Mouse (Mus musculus): ENCODE measurements around the gene Ttc23. TPM values are rescaled to one million over a fixed set of nuclear protein-coding genes. Genes with fewer than 3 reads are reported as not detected.

The Ttc23 gene
- polyA plus RNA-seq, 1 experiment from 2014 or later: 18.6 TPM

DNA sequence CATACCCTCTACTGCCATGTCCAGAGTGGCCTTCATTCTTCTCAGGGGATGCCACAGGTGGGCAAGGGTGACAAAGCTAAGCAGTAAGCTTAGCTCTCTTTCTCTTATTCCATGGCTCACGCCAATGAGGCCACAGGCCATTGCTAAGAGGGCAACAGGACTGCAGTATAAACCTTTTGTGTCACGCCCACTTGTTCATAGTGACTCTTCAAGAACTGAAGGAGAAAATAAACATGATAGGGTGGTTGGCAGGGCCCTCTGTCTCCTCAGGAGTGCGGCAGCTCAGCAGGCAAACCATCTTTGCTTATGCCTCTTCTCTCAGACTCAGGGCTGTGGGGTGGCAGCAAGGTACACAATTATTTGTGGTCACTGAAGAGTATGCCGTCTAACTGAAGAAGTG is 81.6 kb downstream of the Ttc23 start:
- ATAC-seq: no peak

DNA sequence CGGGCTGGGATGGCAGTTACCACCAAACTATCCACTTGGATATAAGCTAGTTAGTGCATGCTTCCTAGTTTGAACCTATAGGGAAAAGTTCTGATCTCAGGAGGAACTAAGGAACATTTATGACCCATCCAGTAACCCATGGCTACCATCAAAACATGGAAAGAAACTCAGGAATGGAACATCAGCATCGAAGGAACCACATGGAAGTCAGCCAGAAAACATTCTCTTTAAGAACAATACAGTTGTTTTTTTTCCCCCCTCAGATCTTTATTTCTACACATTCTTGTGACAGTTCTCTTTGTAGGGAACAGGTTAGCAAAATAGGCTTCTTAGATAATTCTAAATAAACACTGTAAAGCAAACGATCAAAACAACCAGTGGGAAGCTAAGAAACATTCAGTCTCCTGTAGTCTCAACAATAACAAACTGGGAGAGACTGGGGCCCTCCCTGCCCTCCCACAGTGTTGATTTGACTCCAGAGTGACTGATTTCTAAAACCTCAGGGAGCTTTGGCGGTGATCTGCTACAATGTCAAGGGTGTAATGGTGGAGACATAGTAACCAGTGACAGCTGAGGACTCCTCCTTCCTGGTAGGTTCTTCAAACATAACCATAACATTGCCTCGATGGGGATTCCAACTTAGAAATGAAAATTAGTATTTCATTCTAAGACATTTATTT is 83.4 kb downstream of the Ttc23 start:
- ChIA-PET POLR2A (interaction anchor here (0.6 to 0.9 kb wide), 2 partner anchors 39 to 158 kb away, joined by 3 to 4 read pairs; no protein-coding TSS in a partner anchor), CTCF (no interaction called here)
- no peaks in the 10 kb centered on the region for H3K27me3 ChIP-seq
- TF ChIP-seq CTCF (IDR thresholded peaks at IDR 0.05): no peak
- DNase-seq (ENCODE audit: low read depth, low spot score) (no peak), ATAC-seq (no peak)
- in situ Hi-C loops (cut with MboI; ENCODE audit: low pct_unique_long_range_greater_than_20kb): no loop called here

More for the DNA sequence above, 81.6 kb downstream of the Ttc23 start:
- CTCF ChIA-PET: interaction anchor here (2.2 kb wide), 1 partner anchor 11 kb away, joined by 5 read pairs; no protein-coding TSS in a partner anchor
- H3K27me3 ChIP-seq: no peaks in the 10 kb centered on the region
- POLR2A ChIA-PET: interaction anchor here (0.9 kb wide), 1 partner anchor 18 kb away, joined by 3 read pairs; no protein-coding TSS in a partner anchor
- no peak for DNase-seq (ENCODE audit: low read depth, low spot score)
- in situ Hi-C loops (cut with MboI; ENCODE audit: low pct_unique_long_range_greater_than_20kb): no loop called here
- TF ChIP-seq CTCF (IDR thresholded peaks at IDR 0.05): no peak

DNA sequence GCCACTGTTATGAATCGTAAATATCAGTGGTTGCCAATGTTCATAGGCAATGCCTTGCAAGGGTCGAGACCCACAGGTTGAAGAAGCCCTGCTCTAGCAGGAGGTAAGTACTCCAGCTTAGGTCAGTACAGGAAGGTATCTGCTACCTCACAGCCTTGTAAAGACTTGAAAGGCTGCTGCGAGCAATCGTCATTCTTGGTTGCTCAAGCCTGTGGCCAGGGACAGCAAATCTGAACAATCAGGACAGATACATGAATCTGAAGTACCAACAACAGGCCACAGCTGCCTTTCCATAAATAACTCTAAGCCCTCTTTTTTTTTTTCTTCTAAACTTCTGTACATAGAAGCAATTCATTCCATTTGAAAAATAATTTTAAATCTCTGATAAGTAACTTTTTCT is 85.1 kb downstream of the Ttc23 start:
- ChIA-PET POLR2A (interaction anchor here (1.1 kb wide), 1 partner anchor 12 kb away, joined by 3 read pairs; no protein-coding TSS in a partner anchor), CTCF (interaction anchor here (0.7 kb wide), 1 partner anchor 27 kb away, joined by 3 read pairs; the partner anchor contains the start of gene Synm)
- ATAC-seq: no peak
- DNase-seq (ENCODE audit: low read depth, low spot score): no peak
- H3K27me3 ChIP-seq: no peaks in the 10 kb centered on the region
- in situ Hi-C loops (cut with MboI; ENCODE audit: low pct_unique_long_range_greater_than_20kb): no loop called here
- no peak for TF ChIP-seq CTCF (IDR thresholded peaks at IDR 0.05)

DNA sequence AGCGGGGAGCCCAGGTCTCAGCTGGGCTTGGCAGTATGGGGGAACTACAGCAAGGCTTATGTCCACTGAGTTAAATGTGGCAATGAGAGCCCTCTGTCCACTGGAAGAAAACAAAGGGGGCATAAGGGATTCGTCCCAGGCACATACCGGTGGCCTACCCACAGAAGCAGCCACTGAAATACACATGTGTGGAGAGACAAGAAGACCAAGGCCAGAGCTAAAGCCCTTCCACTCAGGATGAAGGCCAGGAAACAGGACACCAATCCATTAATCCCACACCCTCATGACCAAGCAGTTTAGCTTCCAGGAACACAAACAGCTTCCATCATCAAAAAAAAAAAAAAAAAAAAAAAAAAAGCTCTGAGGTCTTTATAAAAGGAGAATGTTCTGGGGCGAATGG is 93.2 kb downstream of the Ttc23 start:
- H3K27me3 ChIP-seq: no peaks in the 10 kb centered on the region
- no peak for TF ChIP-seq CTCF (IDR thresholded peaks at IDR 0.05)
- in situ Hi-C loops (cut with MboI; ENCODE audit: low pct_unique_long_range_greater_than_20kb): no loop called here
- ATAC-seq: no peak
- ChIA-PET POLR2A (no interaction called here), CTCF (interaction anchor here (1.0 to 2.4 kb wide), 3 partner anchors 12 to 67 kb away, joined by 4 to 12 read pairs (median 5); no protein-coding TSS in a partner anchor)
- no peak for DNase-seq (ENCODE audit: low read depth, low spot score)

DNA sequence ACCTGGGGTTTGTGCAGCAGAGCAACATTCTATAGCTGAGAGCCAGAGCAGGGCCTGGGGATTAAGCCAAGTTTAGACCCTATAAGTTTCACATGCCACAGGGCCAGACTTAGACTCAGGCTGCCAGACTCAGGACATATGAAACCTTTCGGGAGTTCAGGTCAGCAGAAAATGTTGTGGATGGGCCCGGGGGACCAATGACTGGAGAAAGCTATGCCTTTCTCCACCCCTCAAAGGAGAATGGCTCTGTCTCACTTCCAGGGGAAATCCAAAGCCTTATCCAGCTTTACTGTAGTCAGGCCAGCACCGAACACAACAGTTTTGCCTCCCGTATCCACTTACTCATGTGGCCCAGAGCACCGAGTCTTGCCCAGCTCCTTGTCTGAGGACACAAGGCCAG is 93.6 kb downstream of the Ttc23 start:
- POLR2A ChIA-PET: no interaction called here
- DNase-seq (ENCODE audit: low read depth, low spot score): no peak
- no peaks in the 10 kb centered on the region for H3K27me3 ChIP-seq
- CTCF ChIA-PET: interaction anchor here (1.0 to 2.4 kb wide), 3 partner anchors 12 to 68 kb away, joined by 4 to 12 read pairs (median 5); no protein-coding TSS in a partner anchor
- no peak for ATAC-seq
- no peak for TF ChIP-seq CTCF (IDR thresholded peaks at IDR 0.05)
- in situ Hi-C loops (cut with MboI; ENCODE audit: low pct_unique_long_range_greater_than_20kb): no loop called here

DNA sequence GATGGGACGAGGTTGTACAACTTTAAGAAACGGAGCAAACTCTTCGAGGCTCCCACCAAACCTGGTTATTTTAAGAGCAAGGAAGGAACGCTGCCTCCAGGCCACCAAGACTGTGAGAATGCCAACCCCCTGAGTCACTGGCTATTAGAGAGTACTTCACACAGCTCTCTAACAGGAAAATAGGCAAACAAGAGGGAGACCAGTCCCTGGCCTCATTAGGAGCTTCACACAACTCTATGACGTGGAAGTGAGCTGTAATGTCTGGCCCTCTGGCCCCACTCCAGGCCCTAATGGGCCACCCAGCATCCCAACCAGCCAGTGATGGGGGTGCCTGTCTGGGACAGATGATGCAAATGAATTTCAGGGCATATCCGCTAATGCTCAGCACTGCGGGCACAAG is 94.5 kb downstream of the Ttc23 start:
- ChIA-PET CTCF (interaction anchor here (1.0 to 2.4 kb wide), 2 partner anchors 43 to 69 kb away, joined by 3 to 12 read pairs; no protein-coding TSS in a partner anchor), POLR2A (no interaction called here)
- in situ Hi-C loops (cut with MboI; ENCODE audit: low pct_unique_long_range_greater_than_20kb): no loop called here
- TF ChIP-seq CTCF (IDR thresholded peaks at IDR 0.05): no peak
- ATAC-seq: peak; percentile 96
- peak; percentile 82 for DNase-seq (ENCODE audit: low read depth, low spot score)
- H3K27me3 ChIP-seq: no peaks in the 10 kb centered on the region

DNA sequence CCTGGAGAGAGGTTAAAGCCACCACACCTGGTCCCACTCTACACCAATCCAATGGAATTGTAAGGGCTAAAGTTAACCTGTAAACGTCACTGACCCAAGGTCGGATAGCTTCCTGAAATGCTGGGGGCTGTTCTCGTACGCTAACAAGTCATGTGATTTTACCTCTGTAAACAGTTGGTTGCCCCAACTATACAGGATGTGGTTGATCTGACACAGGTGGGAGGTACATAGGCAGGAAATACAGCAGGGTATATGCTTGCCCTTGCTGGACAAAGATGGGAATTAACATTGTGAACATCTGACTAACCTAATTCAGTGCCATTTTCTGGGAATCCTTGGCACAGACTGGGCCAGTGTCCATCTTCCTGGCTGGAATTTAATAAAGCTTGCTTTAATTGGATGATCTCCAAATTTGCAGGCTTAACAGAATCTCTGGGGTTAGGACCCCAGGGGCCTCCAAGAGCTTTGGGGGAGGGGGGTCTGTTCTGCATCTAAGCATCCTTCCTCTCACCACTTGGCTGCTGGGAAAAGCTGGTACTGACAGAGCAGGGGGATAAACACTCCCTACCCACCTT is 100.6 kb downstream of the Ttc23 start:
- ATAC-seq: no peak
- TF ChIP-seq CTCF (IDR thresholded peaks at IDR 0.05): no peak
- CTCF ChIA-PET: interaction anchor here (0.7 to 3.0 kb wide), 4 partner anchors 9 to 75 kb away, joined by 3 to 10 read pairs (median 6); partner anchors contain the start of gene Synm
- in situ Hi-C loops (cut with MboI; ENCODE audit: low pct_unique_long_range_greater_than_20kb): no loop called here
- no peak for DNase-seq (ENCODE audit: low read depth, low spot score)
- POLR2A ChIA-PET: interaction anchor here (0.7 kb wide), 1 partner anchor 11 kb away, joined by 3 read pairs; no protein-coding TSS in a partner anchor
- H3K27me3 ChIP-seq: no peaks in the 10 kb centered on the region

DNA sequence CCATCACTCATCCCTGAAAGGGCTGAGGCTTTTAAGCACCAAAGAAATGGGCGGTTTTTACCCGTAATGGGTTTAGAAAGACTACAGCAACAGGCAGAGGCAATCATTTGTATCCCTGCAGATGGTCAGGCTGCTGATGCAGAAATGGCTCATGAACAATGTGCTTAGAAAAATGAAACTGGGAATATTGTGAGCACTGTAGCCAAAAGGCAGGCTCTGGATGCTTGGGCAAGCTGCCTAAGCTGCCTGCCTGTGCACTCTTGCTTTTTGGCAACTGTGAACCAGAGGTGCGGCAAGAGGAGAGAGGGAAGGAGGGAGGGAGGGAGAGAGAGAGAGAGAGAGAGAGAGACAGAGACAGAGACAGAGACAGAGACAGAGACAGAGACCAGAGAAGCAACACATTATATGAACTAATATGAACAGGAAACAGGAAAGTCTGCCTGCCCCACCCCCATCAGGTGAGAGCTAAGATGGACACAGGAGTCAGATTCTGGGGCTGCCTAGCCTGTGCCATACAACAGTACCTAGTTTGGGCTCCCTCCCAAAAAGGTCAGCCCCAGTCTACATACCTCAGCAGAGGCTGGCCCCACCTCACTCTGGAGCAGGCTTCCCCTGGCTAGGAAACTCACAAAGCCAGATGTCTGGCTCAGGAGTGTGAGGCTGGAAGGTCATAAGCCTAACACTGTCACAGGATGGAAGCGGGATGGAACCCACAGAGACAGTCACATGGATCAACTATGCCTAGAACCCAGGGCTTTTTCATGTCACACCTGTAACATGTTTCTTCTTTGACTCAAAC is 102.4 kb downstream of the Ttc23 start:
- no peaks in the 10 kb centered on the region for H3K27me3 ChIP-seq
- POLR2A ChIA-PET: no interaction called here
- ATAC-seq (no peak), DNase-seq (ENCODE audit: low read depth, low spot score) (no peak)
- CTCF ChIA-PET: interaction anchor here (1.7 to 3.0 kb wide), 2 partner anchors 9 to 10 kb away, joined by 8 to 10 read pairs; partner anchors contain the start of gene Synm
- TF ChIP-seq CTCF (IDR thresholded peaks at IDR 0.05): no peak
- in situ Hi-C loops (cut with MboI; ENCODE audit: low pct_unique_long_range_greater_than_20kb): loop anchor here (25.0 kb wide), 1 partner anchor 512 kb away; no protein-coding TSS in a partner anchor

DNA sequence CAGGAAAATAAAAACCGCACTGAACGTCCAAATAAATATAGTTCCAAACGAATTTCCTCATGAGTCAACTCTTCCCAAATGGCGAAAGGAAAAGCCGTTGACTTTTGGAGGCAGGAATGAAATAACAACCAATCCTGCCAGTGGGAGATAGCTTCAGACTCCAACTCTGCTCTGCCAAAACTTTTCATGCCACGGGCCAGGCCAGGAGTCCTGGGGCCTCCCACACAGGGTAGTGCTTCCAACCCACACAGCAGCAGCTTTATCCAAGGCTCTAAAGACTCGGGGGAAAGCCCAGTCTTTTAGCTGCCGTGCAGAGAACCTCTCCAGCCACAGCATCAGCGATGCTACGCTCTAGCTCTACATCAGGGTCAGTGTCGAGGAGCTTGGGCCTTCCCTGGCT is 107.4 kb downstream of the Ttc23 start:
- no peak for ATAC-seq
- TF ChIP-seq CTCF (IDR thresholded peaks at IDR 0.05): no peak
- H3K27me3 ChIP-seq: no peaks in the 10 kb centered on the region
- CTCF ChIA-PET: interaction anchor here (0.9 to 2.5 kb wide), 2 partner anchors 67 to 82 kb away, joined by 3 to 16 read pairs; no protein-coding TSS in a partner anchor
- POLR2A ChIA-PET: interaction anchor here (0.7 to 0.8 kb wide), 2 partner anchors 52 to 78 kb away, joined by 3 read pairs; no protein-coding TSS in a partner anchor
- no peak for DNase-seq (ENCODE audit: low read depth, low spot score)
- in situ Hi-C loops (cut with MboI; ENCODE audit: low pct_unique_long_range_greater_than_20kb): loop anchor here (25.0 kb wide), 1 partner anchor 517 kb away; no protein-coding TSS in a partner anchor

DNA sequence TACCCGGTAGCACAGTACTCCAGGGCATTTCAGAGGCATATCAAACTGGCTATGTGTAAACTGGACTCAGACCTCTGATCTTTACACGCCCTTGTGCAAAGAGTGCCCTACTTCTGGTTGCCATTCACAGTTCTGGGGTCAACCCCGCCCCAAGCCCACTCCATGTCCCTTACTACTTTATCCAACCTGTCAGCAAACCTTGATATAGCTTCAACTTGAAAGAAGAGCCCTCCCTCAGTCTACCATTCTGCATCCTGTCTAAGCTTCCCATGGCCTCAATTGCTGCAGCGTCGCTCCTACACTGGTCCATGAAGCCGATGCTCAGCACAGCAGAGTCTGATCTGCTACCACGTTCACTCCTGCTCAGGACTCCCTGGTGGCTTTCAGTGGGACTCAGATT is 108.2 kb downstream of the Ttc23 start:
- ChIA-PET CTCF (interaction anchor here (1.2 to 2.5 kb wide), 2 partner anchors 69 to 83 kb away, joined by 3 to 16 read pairs; no protein-coding TSS in a partner anchor), POLR2A (interaction anchor here (0.5 to 0.8 kb wide), 2 partner anchors 52 to 89 kb away, joined by 3 read pairs; no protein-coding TSS in a partner anchor)
- no peak for DNase-seq (ENCODE audit: low read depth, low spot score)
- no peak for ATAC-seq
- in situ Hi-C loops (cut with MboI; ENCODE audit: low pct_unique_long_range_greater_than_20kb): loop anchor here (25.0 kb wide), 1 partner anchor 518 kb away; no protein-coding TSS in a partner anchor
- H3K27me3 ChIP-seq: no peaks in the 10 kb centered on the region
- no peak for TF ChIP-seq CTCF (IDR thresholded peaks at IDR 0.05)

Measured in Patski (cell line).